Mouse (Mus musculus): ENCODE data around the gene Upp2.

Gene Upp2

DNA sequence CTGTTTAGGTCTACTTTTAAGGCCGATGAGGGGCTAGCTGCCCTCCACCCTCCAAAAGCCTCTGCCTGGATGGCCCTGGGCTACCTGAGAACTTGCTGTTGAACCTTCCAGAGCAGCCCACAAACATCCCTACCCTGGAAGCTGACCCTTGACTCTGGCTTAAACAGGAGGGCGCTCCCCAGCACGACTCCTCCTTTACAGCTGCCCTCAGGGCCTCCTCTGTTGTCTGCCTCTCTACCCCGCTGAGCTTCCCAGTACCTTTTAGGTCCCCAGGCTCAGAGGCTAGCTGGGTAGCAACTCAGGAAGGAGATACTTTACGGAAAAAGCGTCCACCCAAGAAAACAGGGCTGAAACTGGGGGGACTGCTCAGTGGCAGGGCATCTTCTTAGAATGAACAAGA is 15.2 kb upstream of the Upp2 start:
- DNase-seq (ENCODE audit: low spot score in 2 of 2) = no peak

- no peak for DNase-seq (ENCODE audit: low spot score in 2 of 2)
These were observed 14.8 kb upstream of the Upp2 start for GRCm38 (mm10) chr2:58552296-58552695.

GRCm38 (mm10) chr2:58557045-58557845 is 9.9 kb upstream of the Upp2 start:
- no peak for DNase-seq (ENCODE audit: low spot score in 2 of 2)

GRCm38 (mm10) chr2:58562137-58562536 is 5.0 kb upstream of the Upp2 start:
- no peak for DNase-seq (ENCODE audit: low spot score in 2 of 2)

DNA sequence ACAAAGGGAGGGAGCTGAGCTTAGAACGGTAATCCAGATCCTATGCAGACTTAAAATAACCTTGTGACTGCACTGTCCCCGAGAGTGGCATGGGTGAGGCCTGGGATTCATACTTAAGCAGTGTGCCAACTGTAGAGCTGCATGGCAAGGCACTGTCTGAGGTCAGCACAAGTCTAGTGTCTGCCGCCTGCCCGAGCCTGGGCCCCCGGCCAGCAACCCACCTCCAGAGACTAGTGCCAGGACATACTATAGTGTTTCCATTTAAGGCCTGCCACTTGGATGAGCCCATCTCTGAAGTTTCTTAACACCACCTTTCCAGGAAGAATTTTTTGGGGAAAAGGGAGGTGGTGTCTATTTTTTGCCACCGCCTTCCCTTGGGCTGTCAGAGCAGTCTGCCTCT is 1.8 kb upstream of the Upp2 start:
- peak; percentile 61 to 68 for DNase-seq (ENCODE audit: low spot score in 2 of 2)

- peak in 1 of 2 experiments; percentile 33 for DNase-seq (ENCODE audit: low spot score in 2 of 2)
These were observed 1.1 kb upstream of the Upp2 start for GRCm38 (mm10) chr2:58566049-58566409.

DNA sequence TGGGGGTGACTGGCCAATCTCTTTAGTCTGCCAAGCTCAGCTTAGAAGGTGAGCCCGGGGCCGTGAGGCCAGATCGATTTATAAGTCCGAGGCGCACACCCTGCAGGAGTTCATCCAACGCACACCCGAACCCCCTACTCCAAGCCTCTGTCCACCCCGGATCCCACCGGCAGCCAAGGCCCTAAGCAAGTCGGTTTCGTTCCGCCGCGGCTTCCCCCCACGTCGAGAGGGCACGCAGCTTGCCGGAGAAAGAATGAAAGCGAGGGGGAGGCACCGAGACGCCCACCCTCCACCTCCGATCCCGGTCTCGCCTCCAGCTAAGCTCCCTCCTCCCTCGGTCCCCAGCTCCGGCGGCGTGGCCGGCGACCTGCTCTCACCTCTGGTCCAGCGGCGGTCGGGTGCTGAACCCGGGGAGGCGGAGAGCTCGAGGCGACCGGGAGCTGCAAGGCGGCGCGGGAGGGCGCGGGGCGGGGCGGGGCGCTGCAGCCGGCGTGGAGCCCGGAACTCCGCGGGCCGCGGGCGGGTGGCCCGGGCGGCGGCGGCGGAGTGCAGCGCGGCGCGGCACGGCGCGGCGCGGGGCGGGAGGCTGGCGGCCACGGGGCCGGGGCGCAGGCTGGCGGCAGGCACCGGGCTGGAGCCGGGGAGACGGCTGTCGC is 560 bp upstream of the Upp2 start:
- peak; percentile 51 to 53 for DNase-seq (ENCODE audit: low spot score in 2 of 2)

GRCm38 (mm10) chr2:58567866-58568719 is 995 bp downstream of the Upp2 start:
- peak; percentile 21 to 41 for DNase-seq (ENCODE audit: low spot score in 2 of 2)

- DNase-seq (ENCODE audit: low spot score in 2 of 2) = no peak
These were observed 1.9 kb downstream of the Upp2 start for GRCm38 (mm10) chr2:58568841-58569645.

DNA sequence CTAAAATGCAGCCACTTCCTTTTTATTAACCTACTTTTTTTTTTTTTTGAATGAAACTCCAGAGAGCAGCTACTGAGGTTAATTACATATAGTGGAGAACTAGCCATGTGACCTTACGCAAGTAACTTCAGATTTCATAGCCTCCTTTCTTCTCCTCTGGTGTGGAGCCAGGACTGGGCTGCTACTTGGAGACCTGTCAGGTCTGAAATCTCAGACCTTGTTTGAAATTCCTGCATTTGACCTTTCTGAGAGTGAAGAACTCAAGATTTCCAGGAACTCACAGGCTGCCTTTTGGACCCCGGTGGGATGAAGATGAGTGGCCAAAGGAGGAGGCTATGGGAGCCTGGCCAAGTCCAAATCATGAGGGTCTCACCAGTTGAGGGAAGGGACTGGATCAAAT is 7.1 kb downstream of the Upp2 start:
- DNase-seq (ENCODE audit: low spot score in 2 of 2) = no peak

GRCm38 (mm10) chr2:58586311-58586710 is 19.2 kb downstream of the Upp2 start:
- DNase-seq (ENCODE audit: low spot score in 2 of 2) = peak; percentile 68 to 74

DNA sequence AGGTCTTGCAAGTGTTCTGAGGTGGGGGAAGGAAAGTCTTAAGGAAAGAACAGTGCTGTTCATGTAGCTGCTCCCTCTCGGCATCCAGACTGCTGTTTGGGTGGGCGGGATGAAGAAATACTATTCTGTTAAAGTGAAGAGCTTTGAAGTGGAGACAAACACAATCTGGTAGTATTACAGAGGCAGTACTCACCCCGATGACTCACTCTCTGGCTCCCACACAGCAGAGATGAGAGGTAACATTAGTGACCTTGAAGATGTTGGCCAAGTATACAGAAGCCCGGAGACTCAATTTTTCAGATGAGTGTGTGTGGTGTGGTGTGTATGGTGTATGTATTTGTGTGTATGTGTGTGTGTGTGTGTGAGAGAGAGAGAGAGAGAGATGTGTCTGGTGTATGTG is 22.5 kb downstream of the Upp2 start:
- DNase-seq (ENCODE audit: low spot score in 2 of 2) = peak; percentile 69 to 72

DNA sequence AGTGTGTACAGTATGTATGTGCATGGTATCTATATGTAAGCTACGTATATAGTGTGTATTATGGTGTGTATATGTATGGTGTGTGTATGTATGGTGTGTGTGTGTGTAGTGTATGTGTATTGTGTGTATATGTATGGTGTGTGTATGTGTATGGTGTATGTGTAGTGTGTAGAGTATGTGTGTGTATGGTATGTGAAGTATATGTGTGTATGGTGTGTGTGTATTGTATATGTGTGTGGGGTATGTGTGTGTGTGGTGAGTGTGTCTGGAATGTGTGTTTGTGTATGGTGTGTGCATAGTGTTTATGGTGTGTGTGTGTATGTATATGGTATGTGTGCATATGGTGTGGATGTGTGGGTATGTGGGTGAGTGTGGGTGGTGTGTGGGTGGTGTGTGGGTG is 23.0 kb downstream of the Upp2 start:
- no peak for DNase-seq (ENCODE audit: low spot score in 2 of 2)

GRCm38 (mm10) chr2:58595350-58595749 is 28.3 kb downstream of the Upp2 start:
- DNase-seq (ENCODE audit: low spot score in 2 of 2) = no peak

DNA sequence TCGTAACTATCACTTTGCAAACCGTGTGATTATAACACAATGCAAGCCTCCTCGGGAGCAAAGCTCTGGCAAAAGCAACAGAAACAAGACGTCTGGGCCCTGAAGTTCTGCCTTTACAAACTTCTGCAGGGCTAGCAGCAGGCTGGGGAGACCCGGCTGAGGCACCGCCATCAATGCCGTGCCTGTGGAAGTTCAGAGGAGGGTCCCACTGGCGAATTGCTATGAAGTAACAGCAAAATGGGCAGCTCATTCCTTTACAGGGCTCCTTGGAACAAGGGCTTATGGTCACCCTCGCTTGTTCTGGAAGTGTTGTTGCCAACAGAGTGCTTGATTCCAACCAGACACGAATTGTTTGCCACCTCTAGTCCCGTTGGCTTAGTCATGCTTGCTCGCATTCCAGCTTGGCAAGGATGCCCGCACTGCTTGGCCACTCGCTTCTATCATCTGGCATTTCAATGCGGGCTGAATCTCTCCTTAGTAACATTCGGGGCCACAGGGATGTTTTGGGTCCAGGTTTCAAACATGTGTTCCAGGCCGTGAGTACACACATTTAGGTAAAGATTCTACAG is 29.8 kb downstream of the Upp2 start:
- peak; percentile 45 to 49 for DNase-seq (ENCODE audit: low spot score in 2 of 2)

GRCm38 (mm10) chr2:58597556-58597955 is 30.5 kb downstream of the Upp2 start:
- DNase-seq (ENCODE audit: low spot score in 2 of 2) = no peak

DNA sequence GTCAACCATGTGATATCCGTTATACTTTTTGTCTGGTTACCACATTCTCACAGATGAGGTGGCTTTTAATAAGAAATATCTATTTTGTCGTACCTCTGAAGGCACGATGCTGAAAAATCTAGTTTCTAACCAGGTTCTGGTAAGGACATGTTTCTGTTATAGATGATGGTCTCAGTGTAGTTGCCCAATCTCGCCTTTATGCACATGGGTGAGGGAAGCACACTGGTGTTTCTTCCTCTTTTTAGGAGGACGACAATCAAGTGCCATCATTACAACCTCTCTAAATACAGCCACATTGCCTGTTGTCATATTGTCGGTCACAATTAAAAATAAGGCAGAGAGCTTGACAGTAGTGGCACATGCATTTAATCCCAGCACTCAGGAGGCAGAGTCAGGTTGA is 32.5 kb downstream of the Upp2 start:
- no peak for DNase-seq (ENCODE audit: low spot score in 2 of 2)

DNA sequence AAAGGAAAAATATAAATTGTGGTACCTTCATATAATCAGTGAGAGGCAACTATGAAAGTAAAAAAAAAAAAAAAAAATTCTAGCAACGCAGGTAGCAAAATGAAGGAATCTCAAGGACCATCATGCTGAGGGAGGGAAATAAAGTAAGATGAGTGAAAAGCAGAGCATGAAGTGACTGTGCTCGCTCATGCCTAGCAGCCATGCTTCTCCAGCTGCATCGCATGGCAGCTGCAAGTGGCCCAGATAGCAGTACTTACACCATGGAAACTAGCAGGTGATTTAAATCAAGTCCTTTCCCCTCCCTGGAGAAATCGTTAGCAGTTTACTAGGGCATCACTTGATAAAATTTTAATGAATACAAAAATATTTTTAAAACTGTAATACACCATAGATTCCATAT is 34.3 kb downstream of the Upp2 start:
- DNase-seq (ENCODE audit: low spot score in 2 of 2) = no peak

DNA sequence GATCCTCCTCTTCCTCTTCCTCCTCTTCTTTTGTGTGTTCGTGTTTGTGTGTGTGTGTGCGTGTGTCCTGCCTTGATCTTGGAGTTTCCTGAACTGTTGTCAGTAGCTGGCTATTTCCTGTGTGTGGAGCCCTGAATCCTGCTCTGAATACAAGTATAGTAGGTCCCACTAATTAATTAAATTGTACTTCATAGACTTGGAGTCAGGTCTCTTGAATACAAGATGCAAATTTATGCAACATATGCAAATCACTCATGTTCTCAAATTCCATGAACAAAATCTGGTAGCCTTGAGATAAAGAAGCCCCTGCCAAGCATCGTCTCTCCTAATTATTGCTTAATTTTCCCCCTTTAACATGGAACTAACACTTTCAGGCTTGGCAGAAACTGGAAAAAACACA is 36.3 kb downstream of the Upp2 start:
- DNase-seq (ENCODE audit: low spot score in 2 of 2) = no peak

- DNase-seq (ENCODE audit: low spot score in 2 of 2) = no peak
These were observed 37.7 kb downstream of the Upp2 start for GRCm38 (mm10) chr2:58604791-58605190.

DNA sequence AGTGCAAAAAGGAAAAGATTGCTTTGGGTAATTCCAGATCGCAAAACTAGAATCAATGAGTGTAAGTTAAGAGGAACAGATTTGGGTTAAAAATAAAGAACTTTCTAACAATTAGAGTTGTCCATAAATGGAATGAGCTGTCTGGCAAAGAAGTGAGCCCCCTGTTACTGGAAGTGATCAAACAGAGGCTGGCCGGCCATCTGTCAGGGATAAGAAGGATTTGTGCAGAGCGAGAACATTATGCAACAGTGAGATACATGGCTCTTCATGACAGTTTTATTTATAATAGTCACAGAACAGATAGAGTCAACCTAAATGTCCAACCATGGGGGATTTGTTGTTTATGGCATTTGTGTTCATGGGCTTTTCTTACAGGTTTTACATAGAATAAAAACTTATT is 46.6 kb downstream of the Upp2 start:
- peak in 1 of 2 experiments; percentile 11 for DNase-seq (ENCODE audit: low spot score in 2 of 2)

Measured in right cerebral cortex, adult 2 months (tissue).